Mouse (Mus musculus): ENCODE results near the gene Lrrc58. TPM values are rescaled to one million over a fixed set of nuclear protein-coding genes. Genes with fewer than 3 reads are reported as not detected.

The Lrrc58 gene
- polyA plus RNA-seq, 1 experiment = 4.8 TPM

DNA sequence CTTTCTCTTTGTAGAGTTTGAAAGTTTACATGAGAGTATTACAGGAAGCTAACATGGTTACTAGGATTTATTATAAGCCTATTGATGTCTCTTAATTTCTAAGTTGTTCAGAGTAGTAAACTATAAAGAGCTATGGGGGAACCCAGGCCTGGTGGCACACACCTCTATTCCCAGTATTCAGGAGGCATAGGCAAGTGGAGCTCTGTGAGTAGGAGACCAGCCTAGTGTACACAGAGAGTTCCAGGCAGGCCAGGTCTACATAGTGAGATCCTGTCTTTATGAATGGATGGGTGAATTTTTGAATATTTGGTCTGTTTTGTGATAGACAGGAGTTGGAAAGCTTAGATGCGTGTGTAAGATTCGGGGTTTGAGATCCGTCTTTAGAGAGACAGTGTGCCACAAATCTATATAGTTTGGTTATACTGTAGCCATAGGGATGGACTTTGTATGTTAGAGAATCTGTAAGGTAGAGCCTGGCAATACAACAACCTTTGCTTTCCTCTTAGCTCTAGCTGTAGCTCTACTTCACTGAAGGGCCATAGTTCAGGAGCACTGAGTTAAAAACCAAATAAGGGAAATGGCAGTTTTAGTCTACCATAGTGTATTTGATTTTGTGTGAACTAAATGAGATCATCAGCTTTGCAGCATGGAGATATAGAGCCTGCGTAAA is 11.7 kb downstream of the Lrrc58 start:
- Histone ChIP-seq H3K4me3 (ENCODE audit: extremely low read depth, insufficient read depth, insufficient read length) (no peak overlapping the region), H3K27me3 (ENCODE audit: control insufficient read depth, insufficient read depth, low read length) (no peaks in the 10 kb centered on the region), H3K4me1 (ENCODE audit: control insufficient read depth, insufficient read depth, insufficient read length) (no peaks in the 10 kb centered on the region), H3K36me3 (ENCODE audit: control insufficient read depth, insufficient read depth, low read length) (peaks cover 20% of the 10 kb centered on the region), H3K27ac (ENCODE audit: insufficient read depth, low read length) (no peak overlapping the region)
- TF ChIP-seq POLR2A (IDR thresholded peaks at IDR 0.05; ENCODE audit: low read depth, low read length) (no peak), CTCF (IDR thresholded peaks at IDR 0.05; ENCODE audit: extremely low read depth, insufficient read depth, insufficient read length, insufficient replicate concordance) (no peak)
- no peak for DNase-seq (ENCODE audit: low read depth in 1 of 2, low spot score in 2 of 2)
- 95% methylated on average over 4 of the region's 4 CpGs for WGBS

DNA sequence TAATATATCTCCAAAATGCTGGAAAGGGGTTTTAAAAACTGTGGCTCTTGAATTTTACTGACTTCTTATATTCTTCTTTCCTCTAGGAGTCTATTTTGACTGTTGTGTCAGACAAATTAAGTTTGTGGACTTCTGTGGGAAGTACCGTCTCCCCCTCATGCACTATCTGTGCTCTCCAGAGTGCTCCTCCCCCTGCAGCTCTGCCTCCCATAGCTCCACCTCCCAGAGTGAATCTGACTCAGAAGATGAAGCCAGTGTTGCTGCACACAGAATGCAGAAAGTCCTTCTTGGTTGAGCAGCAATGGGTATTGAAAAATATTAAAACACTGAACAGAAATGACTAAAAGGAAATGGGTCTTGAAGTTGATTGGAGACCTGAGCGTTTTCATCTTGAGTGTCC is 13.0 kb downstream of the Lrrc58 start:
- peaks cover 20% of the 10 kb centered on the region for H3K36me3 ChIP-seq (ENCODE audit: control insufficient read depth, insufficient read depth, low read length)
- H3K27me3 ChIP-seq (ENCODE audit: control insufficient read depth, insufficient read depth, low read length) = no peaks in the 10 kb centered on the region
- TF ChIP-seq POLR2A (IDR thresholded peaks at IDR 0.05; ENCODE audit: low read depth, low read length) (no peak), CTCF (IDR thresholded peaks at IDR 0.05; ENCODE audit: extremely low read depth, insufficient read depth, insufficient read length, insufficient replicate concordance) (no peak)
- WGBS = 86% methylated on average over 2 of the region's 2 CpGs
- no peak overlapping the region for H3K4me3 ChIP-seq (ENCODE audit: extremely low read depth, insufficient read depth, insufficient read length)
- H3K4me1 ChIP-seq (ENCODE audit: control insufficient read depth, insufficient read depth, insufficient read length) = no peaks in the 10 kb centered on the region
- H3K27ac ChIP-seq (ENCODE audit: insufficient read depth, low read length) = no peak overlapping the region
- DNase-seq (ENCODE audit: low read depth in 1 of 2, low spot score in 2 of 2) = no peak

DNA sequence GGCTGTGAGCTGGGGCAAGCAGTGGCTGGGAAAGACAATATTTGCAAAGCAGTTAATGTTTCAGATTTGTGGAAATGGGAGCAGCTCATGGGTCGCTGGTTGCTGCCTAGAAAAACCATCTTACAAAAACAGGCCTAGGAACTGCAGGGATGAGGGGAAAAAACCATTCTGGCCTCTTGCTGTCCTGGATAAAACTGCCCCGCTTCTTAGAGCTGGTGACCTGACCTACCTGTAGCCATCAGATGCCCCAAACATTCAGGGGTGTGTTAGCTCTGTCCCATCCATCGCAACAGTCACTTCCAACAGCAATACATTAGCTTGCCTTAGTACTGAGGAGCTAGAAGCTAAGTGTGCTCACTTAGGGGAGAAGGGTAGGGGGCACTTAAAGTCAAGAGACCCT is 20.8 kb downstream of the Lrrc58 start:
- WGBS = 95% methylated on average over 3 of the region's 3 CpGs

DNA sequence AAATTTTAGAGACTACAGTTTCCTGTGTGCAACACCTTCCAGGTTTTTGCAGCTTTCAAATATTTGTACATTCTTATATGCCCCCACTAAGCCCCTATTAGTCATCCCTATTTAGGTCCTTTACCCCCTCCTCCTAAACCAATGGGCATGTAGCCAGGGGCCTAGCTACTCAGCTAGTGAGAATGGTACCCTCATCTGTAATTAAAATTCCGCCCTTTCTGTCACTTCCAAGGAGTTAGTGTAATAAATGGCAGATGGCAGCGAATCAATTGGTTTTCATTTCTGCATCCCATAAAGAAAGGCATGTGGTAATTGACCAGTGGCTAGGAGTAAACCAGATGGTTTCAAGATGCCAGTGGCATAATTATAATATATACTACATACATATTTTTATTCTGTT is 24.5 kb downstream of the Lrrc58 start:
- 94% methylated on average over 2 of the region's 2 CpGs for WGBS
- no peak for DNase-seq (ENCODE audit: low read depth in 1 of 2, low spot score in 2 of 2)
- H3K27me3 ChIP-seq (ENCODE audit: control insufficient read depth, insufficient read depth, low read length) = no peaks in the 10 kb centered on the region
- H3K36me3 ChIP-seq (ENCODE audit: control insufficient read depth, insufficient read depth, low read length) = no peaks in the 10 kb centered on the region
- TF ChIP-seq POLR2A (IDR thresholded peaks at IDR 0.05; ENCODE audit: low read depth, low read length) (no peak), CTCF (IDR thresholded peaks at IDR 0.05; ENCODE audit: extremely low read depth, insufficient read depth, insufficient read length, insufficient replicate concordance) (no peak)
- H3K4me1 ChIP-seq (ENCODE audit: control insufficient read depth, insufficient read depth, insufficient read length) = no peaks in the 10 kb centered on the region
- no peak overlapping the region for H3K4me3 ChIP-seq (ENCODE audit: extremely low read depth, insufficient read depth, insufficient read length)
- H3K27ac ChIP-seq (ENCODE audit: insufficient read depth, low read length) = no peak overlapping the region

More for the DNA sequence above, 20.8 kb downstream of the Lrrc58 start:
- no peak for DNase-seq (ENCODE audit: low read depth in 1 of 2, low spot score in 2 of 2)
- Histone ChIP-seq H3K27ac (ENCODE audit: insufficient read depth, low read length) (no peak overlapping the region), H3K4me1 (ENCODE audit: control insufficient read depth, insufficient read depth, insufficient read length) (no peaks in the 10 kb centered on the region), H3K27me3 (ENCODE audit: control insufficient read depth, insufficient read depth, low read length) (no peaks in the 10 kb centered on the region), H3K4me3 (ENCODE audit: extremely low read depth, insufficient read depth, insufficient read length) (no peak overlapping the region), H3K36me3 (ENCODE audit: control insufficient read depth, insufficient read depth, low read length) (no peaks in the 10 kb centered on the region)
- TF ChIP-seq POLR2A (IDR thresholded peaks at IDR 0.05; ENCODE audit: low read depth, low read length) (no peak), CTCF (IDR thresholded peaks at IDR 0.05; ENCODE audit: extremely low read depth, insufficient read depth, insufficient read length, insufficient replicate concordance) (no peak)

DNA sequence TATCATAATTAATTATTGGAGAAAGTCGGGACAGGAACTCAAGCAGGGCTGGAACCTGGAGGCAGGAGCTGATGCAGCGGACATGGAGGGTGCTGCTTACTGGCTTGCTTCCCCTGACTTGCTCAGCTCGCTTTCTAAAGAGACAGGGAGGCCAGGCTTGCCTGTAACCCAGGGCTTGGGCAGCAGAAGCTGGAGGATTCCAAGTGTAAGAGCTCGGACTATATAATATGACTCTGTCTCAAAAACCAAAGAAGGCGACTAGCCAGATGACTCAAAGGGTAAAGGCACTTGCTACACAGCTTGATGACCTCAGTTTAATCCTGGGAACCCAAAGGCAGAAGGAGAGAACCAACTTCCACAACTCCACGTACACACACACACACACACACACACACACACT is 25.2 kb downstream of the Lrrc58 start:
- H3K36me3 ChIP-seq (ENCODE audit: control insufficient read depth, insufficient read depth, low read length) = no peaks in the 10 kb centered on the region
- H3K4me3 ChIP-seq (ENCODE audit: extremely low read depth, insufficient read depth, insufficient read length) = no peak overlapping the region
- H3K27ac ChIP-seq (ENCODE audit: insufficient read depth, low read length) = no peak overlapping the region
- TF ChIP-seq POLR2A (IDR thresholded peaks at IDR 0.05; ENCODE audit: low read depth, low read length) (no peak), CTCF (IDR thresholded peaks at IDR 0.05; ENCODE audit: extremely low read depth, insufficient read depth, insufficient read length, insufficient replicate concordance) (no peak)
- H3K27me3 ChIP-seq (ENCODE audit: control insufficient read depth, insufficient read depth, low read length) = no peaks in the 10 kb centered on the region
- 78% methylated on average over 6 of the region's 6 CpGs for WGBS
- H3K4me1 ChIP-seq (ENCODE audit: control insufficient read depth, insufficient read depth, insufficient read length) = no peaks in the 10 kb centered on the region
- DNase-seq (ENCODE audit: low read depth in 1 of 2, low spot score in 2 of 2) = no peak

DNA sequence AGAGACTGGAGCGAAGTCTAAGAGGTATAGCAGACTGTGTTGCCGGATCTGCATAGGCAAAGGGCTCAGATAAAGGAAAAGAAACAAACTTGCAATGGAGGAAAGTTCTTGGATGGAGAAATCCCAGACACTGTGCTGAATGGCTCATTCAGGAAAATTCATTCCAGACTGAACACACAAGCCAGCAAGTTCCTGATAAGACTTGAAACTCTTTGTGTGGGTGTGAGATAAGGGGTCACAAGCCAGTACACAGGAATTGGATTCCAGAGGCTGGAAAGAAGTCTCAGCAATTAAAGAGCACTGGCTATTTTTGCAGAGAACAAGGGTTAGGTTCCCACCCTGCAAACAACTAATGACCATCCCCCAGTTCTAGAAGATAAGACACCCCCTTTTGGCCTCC is 25.8 kb downstream of the Lrrc58 start:
- TF ChIP-seq CTCF (IDR thresholded peaks at IDR 0.05; ENCODE audit: extremely low read depth, insufficient read depth, insufficient read length, insufficient replicate concordance) (no peak), POLR2A (IDR thresholded peaks at IDR 0.05; ENCODE audit: low read depth, low read length) (no peak)
- H3K4me3 ChIP-seq (ENCODE audit: extremely low read depth, insufficient read depth, insufficient read length) = no peak overlapping the region

DNA sequence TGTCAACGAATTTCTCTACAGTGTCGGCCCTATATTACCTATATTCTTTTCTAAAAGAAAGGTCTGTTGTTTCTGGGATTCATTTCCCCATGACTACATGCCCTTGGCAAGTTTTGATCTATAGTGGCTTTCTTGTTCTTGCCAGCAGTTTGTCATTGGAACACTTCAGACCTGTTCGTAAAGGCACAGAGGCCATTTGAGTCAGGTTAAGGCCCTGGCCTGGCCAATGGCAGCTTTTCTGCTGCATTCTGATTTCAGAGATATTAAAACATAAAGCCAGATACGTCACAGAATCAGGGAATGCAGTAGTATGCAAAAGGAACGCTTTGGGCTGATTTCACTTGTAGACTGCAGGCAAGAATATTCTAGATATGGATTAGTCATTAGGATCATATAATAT is 30.6 kb downstream of the Lrrc58 start:
- TF ChIP-seq POLR2A (IDR thresholded peaks at IDR 0.05; ENCODE audit: low read depth, low read length) (no peak), CTCF (IDR thresholded peaks at IDR 0.05; ENCODE audit: extremely low read depth, insufficient read depth, insufficient read length, insufficient replicate concordance) (no peak)
- H3K4me1 ChIP-seq (ENCODE audit: control insufficient read depth, insufficient read depth, insufficient read length) = no peaks in the 10 kb centered on the region
- no peak overlapping the region for H3K4me3 ChIP-seq (ENCODE audit: extremely low read depth, insufficient read depth, insufficient read length)
- no peak for DNase-seq (ENCODE audit: low read depth in 1 of 2, low spot score in 2 of 2)
- no peak overlapping the region for H3K27ac ChIP-seq (ENCODE audit: insufficient read depth, low read length)
- H3K27me3 ChIP-seq (ENCODE audit: control insufficient read depth, insufficient read depth, low read length) = no peaks in the 10 kb centered on the region
- H3K36me3 ChIP-seq (ENCODE audit: control insufficient read depth, insufficient read depth, low read length) = no peaks in the 10 kb centered on the region
- 93% methylated on average over 5 of the region's 5 CpGs for WGBS

More for the DNA sequence above, 25.8 kb downstream of the Lrrc58 start:
- H3K27me3 ChIP-seq (ENCODE audit: control insufficient read depth, insufficient read depth, low read length) = no peaks in the 10 kb centered on the region
- 88% methylated on average over 2 of the region's 2 CpGs for WGBS
- no peak overlapping the region for H3K27ac ChIP-seq (ENCODE audit: insufficient read depth, low read length)
- H3K36me3 ChIP-seq (ENCODE audit: control insufficient read depth, insufficient read depth, low read length) = no peaks in the 10 kb centered on the region
- no peaks in the 10 kb centered on the region for H3K4me1 ChIP-seq (ENCODE audit: control insufficient read depth, insufficient read depth, insufficient read length)
- DNase-seq (ENCODE audit: low read depth in 1 of 2, low spot score in 2 of 2) = no peak

Measured in spleen, adult 2 months (tissue).